Mouse (Mus musculus): ENCODE results near the gene Emp3.

DNA sequence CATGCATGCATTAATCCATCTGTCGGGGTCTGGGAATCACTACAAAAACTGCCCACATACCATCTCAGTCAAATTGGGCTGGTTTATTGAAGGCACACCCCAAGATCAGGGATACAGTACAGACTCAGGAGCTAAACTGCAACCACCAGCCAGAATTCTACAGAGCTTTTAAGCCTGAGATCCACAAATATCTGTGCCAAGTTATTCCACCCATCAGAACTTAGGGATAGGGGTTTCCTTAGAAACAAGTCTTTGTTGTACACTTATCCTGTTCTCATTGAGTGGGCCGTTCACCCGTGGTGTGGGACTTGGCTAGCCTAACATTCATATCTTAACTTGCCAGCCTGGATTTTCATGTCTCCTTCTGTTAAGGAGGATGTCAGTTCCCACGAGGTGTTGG is 27.9 kb upstream of the Emp3 start:
- no peak for TF ChIP-seq CTCF (conservative IDR thresholded peaks at IDR 0.05; ENCODE audit: low read length)
- no peak for TF ChIP-seq POU5F1 (IDR thresholded peaks at IDR 0.05; ENCODE audit: borderline replicate concordance, low read length)
- no peak for TF ChIP-seq NANOG (IDR thresholded peaks at IDR 0.05; ENCODE audit: borderline replicate concordance, low read length)

Measured in E14TG2a.4 (cell line).